Mouse (Mus musculus): Measurements from ENCODE around the gene Smlr1. TPM values are rescaled to one million over a fixed set of nuclear protein-coding genes. Genes with fewer than 3 reads are reported as not detected.

Smlr1 gene
- 2.6 and 3.2 TPM in 2 replicates for polyA plus RNA-seq (2015; fragmentation: Nextera tagmentation; extraction: Ambion mirVana)

DNA sequence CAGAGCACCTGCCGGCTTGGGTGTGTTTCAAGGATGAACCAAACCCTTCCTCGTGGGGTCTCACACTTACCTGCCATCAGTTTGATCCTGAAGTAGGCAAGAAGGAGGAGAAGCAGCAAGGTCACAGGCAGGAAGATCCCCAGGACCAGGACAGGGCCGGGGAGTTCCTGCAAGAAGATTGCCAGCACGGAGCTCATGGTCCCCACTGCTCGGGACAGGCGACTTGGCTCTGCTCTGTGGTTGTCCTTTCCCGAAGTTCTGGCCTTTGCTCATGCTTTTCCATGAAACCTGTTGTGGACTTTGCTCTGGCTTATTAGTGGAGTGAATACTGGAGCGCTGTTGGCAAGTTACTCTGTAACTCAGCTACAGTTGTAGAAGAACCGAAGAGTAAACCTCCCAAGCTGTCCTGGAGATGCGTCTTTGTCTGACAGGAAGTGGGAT is at the start of gene Smlr1:
TSS of gene Smlr1 (minus strand) at position 377 of the 441 bp plus-strand sequence.
- no peak for DNase-seq (ENCODE audit: low spot score)
- Histone ChIP-seq H3K27me3 (ENCODE audit: insufficient read depth, low read length) (no peaks in the 10 kb centered on the region), H3K36me3 (ENCODE audit: insufficient read depth, low read length) (no peaks in the 10 kb centered on the region), H3K4me3 (replicated peaks; ENCODE audit: low read depth, low read length) (no peak within 1 kb of the TSS), H3K9ac (ENCODE audit: low read depth, low read length) (no peak within 1 kb of the TSS), H3K4me2 (ENCODE audit: low read length) (no peak within 1 kb of the TSS), H3K4me1 (replicated peaks; ENCODE audit: insufficient read depth, low read length) (no peaks in the 10 kb centered on the region), H3K27ac (no peak within 1 kb of the TSS), H3K9me3 (replicated peaks; ENCODE audit: low read length) (no peaks in the 10 kb centered on the region)
- TF ChIP-seq CTCF (IDR thresholded peaks at IDR 0.05; ENCODE audit: low read depth): no peak
- no peak for ATAC-seq (replicated peaks; ENCODE audit: low FRiP score, low read depth)
- 86% methylated on average over 10 of the region's 10 CpGs for WGBS

DNA sequence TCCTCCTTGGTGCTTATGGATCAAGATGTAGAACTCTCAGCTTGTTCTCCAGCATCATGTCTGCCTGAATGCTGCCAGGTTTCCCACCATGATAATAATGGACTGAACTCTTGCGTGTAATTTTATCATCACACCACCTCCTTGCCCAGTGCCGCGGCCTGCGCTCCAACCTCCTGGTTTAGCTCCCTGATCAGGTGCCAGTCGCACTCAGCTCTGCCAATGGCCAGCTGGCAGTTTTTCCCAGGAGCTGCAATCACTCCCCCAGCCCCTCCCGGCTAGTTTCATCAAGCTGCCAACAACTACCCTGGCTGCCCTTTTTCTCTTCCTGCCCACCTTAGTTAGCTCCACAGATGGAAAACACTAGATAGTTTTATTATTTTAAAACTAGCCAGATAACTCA is 48.8 kb upstream of the Smlr1 start:
- WGBS: 93% methylated on average over 6 of the region's 6 CpGs
- Histone ChIP-seq H3K36me3 (ENCODE audit: insufficient read depth, low read length) (no peaks in the 10 kb centered on the region), H3K4me3 (replicated peaks; ENCODE audit: low read depth, low read length) (no peak overlapping the region), H3K9me3 (replicated peaks; ENCODE audit: low read length) (no peaks in the 10 kb centered on the region), H3K27me3 (ENCODE audit: insufficient read depth, low read length) (no peaks in the 10 kb centered on the region), H3K4me1 (replicated peaks; ENCODE audit: insufficient read depth, low read length) (no peaks in the 10 kb centered on the region), H3K4me2 (ENCODE audit: low read length) (no peak overlapping the region), H3K9ac (ENCODE audit: low read depth, low read length) (no peak overlapping the region), H3K27ac (no peak overlapping the region)
- DNase-seq (ENCODE audit: low spot score) (no peak), ATAC-seq (replicated peaks; ENCODE audit: low FRiP score, low read depth) (no peak)
- TF ChIP-seq CTCF (IDR thresholded peaks at IDR 0.05; ENCODE audit: low read depth): no peak

DNA sequence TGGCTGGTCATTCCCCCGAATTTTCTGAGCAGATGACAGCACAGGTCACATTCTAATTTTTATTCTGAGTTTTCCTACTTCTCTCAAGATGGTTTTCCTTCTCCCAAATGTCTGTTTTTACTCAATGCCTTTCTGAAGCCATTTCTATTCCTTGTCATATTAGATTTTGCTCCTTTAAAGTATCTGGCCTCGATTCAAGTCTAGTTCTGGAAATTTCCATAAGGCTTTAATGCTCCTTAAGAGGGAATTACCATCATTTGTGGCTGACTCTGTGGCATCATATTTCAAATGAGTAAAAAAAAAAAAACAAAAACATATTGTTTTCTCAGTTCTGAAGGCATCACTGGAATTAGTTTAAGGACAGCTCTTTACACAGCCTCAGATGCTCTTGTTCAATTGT is 44.0 kb upstream of the Smlr1 start:
- H3K27ac ChIP-seq: no peak overlapping the region
- TF ChIP-seq CTCF (IDR thresholded peaks at IDR 0.05; ENCODE audit: low read depth): no peak
- ATAC-seq (replicated peaks; ENCODE audit: low FRiP score, low read depth) (no peak), DNase-seq (ENCODE audit: low spot score) (peak; percentile 27)
- no peaks in the 10 kb centered on the region for H3K27me3 ChIP-seq (ENCODE audit: insufficient read depth, low read length)
- H3K9me3 ChIP-seq (replicated peaks; ENCODE audit: low read length): no peaks in the 10 kb centered on the region
- no peak overlapping the region for H3K4me3 ChIP-seq (replicated peaks; ENCODE audit: low read depth, low read length)
- H3K36me3 ChIP-seq (ENCODE audit: insufficient read depth, low read length): no peaks in the 10 kb centered on the region
- H3K9ac ChIP-seq (ENCODE audit: low read depth, low read length): no peak overlapping the region
- no peak overlapping the region for H3K4me2 ChIP-seq (ENCODE audit: low read length)
- 74% methylated on average over 2 of the region's 2 CpGs for WGBS
- H3K4me1 ChIP-seq (replicated peaks; ENCODE audit: insufficient read depth, low read length): no peaks in the 10 kb centered on the region

- no peak for TF ChIP-seq CTCF (IDR thresholded peaks at IDR 0.05; ENCODE audit: low read depth)
- H3K4me2 ChIP-seq (ENCODE audit: low read length): no peak overlapping the region
- no peaks in the 10 kb centered on the region for H3K4me1 ChIP-seq (replicated peaks; ENCODE audit: insufficient read depth, low read length)
- H3K9me3 ChIP-seq (replicated peaks; ENCODE audit: low read length): no peaks in the 10 kb centered on the region
- H3K27me3 ChIP-seq (ENCODE audit: insufficient read depth, low read length): no peaks in the 10 kb centered on the region
- 38% methylated on average over 9 of the region's 9 CpGs for WGBS
- no peak overlapping the region for H3K27ac ChIP-seq
- DNase-seq (ENCODE audit: low spot score) (peak; percentile 37), ATAC-seq (replicated peaks; ENCODE audit: low FRiP score, low read depth) (no peak)
- H3K9ac ChIP-seq (ENCODE audit: low read depth, low read length): no peak overlapping the region
- H3K36me3 ChIP-seq (ENCODE audit: insufficient read depth, low read length): no peaks in the 10 kb centered on the region
- H3K4me3 ChIP-seq (replicated peaks; ENCODE audit: low read depth, low read length): no peak overlapping the region
Observed at GRCm38 (mm10) chr10:25571319-25572240, 35.5 kb upstream of the Smlr1 start.

- no peak overlapping the region for H3K4me3 ChIP-seq (replicated peaks; ENCODE audit: low read depth, low read length)
- DNase-seq (ENCODE audit: low spot score): no peak
- no peaks in the 10 kb centered on the region for H3K36me3 ChIP-seq (ENCODE audit: insufficient read depth, low read length)
- no peak overlapping the region for H3K4me2 ChIP-seq (ENCODE audit: low read length)
- 43% methylated on average over 4 of the region's 4 CpGs for WGBS
- H3K4me1 ChIP-seq (replicated peaks; ENCODE audit: insufficient read depth, low read length): no peaks in the 10 kb centered on the region
- no peaks in the 10 kb centered on the region for H3K27me3 ChIP-seq (ENCODE audit: insufficient read depth, low read length)
- no peak overlapping the region for H3K27ac ChIP-seq
- TF ChIP-seq CTCF (IDR thresholded peaks at IDR 0.05; ENCODE audit: low read depth): no peak
- H3K9me3 ChIP-seq (replicated peaks; ENCODE audit: low read length): no peaks in the 10 kb centered on the region
- no peak for ATAC-seq (replicated peaks; ENCODE audit: low FRiP score, low read depth)
- no peak overlapping the region for H3K9ac ChIP-seq (ENCODE audit: low read depth, low read length)
Observed at GRCm38 (mm10) chr10:25552936-25553335, 16.9 kb upstream of the Smlr1 start.

DNA sequence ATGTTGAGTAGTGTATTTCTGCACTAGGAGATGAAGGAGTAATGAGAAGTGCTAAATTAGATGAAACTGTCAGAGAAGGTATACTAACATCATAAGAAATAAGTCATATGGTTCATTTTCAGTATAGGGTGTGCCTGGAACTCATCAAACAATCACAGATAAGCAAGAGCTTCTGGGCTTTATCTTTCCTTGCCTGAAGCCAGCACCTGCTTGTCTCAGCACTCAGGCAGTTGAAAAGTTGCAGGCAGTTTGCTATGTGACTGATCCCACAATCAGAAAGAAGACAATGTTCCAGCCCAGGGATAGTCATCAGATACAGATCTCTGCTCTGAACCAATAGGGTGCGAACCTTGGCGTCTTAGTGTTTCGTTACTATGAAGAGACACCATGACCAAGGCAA is 5.0 kb upstream of the Smlr1 start:
- 92% methylated on average over 3 of the region's 3 CpGs for WGBS
- no peak for ATAC-seq (replicated peaks; ENCODE audit: low FRiP score, low read depth)
- TF ChIP-seq CTCF (IDR thresholded peaks at IDR 0.05; ENCODE audit: low read depth): no peak

More for the DNA sequence above, 5.0 kb upstream of the Smlr1 start:
- H3K9me3 ChIP-seq (replicated peaks; ENCODE audit: low read length): no peaks in the 10 kb centered on the region
- no peaks in the 10 kb centered on the region for H3K36me3 ChIP-seq (ENCODE audit: insufficient read depth, low read length)
- H3K9ac ChIP-seq (ENCODE audit: low read depth, low read length): no peak overlapping the region
- no peak overlapping the region for H3K4me2 ChIP-seq (ENCODE audit: low read length)
- no peak overlapping the region for H3K4me3 ChIP-seq (replicated peaks; ENCODE audit: low read depth, low read length)
- DNase-seq (ENCODE audit: low spot score): no peak
- no peak overlapping the region for H3K27ac ChIP-seq
- H3K4me1 ChIP-seq (replicated peaks; ENCODE audit: insufficient read depth, low read length): no peaks in the 10 kb centered on the region
- H3K27me3 ChIP-seq (ENCODE audit: insufficient read depth, low read length): no peaks in the 10 kb centered on the region

Measured in kidney, postnatal 0 days (tissue).